Mouse (Mus musculus) heart, adult 2 months (tissue): ENCODE data around the gene Foxn1. TPM values are rescaled to one million over a fixed set of nuclear protein-coding genes. Genes with fewer than 3 reads are reported as not detected.

Experiments used
- DNase-seq, 2 experiments: peaks; one replicate each; pipeline ENCODE4 v3.0.0; 2021
- H3K27ac ChIP-seq: fragments of 200-600 bp; 2 replicates; pipeline ENCODE4 v1.8.1; 2022
- H3K27me3 ChIP-seq: fragments of 200-500 bp; 2 replicates; pipeline ENCODE4 v1.6.1; 2012; ENCODE audit warnings: mild to moderate bottlenecking, low read length, inconsistent platforms, mixed read lengths; ENCODE audit not compliant: control insufficient read depth, insufficient read depth
- H3K36me3 ChIP-seq: fragments of 200-500 bp; 2 replicates; pipeline ENCODE4 v1.6.1; 2012; ENCODE audit warnings: low read length, inconsistent platforms; ENCODE audit not compliant: control insufficient read depth, insufficient read depth
- H3K4me1 ChIP-seq: fragments of 200-500 bp; 2 replicates; pipeline ENCODE4 v1.6.1; 2011; ENCODE audit warnings: low read length; ENCODE audit not compliant: control insufficient read depth, insufficient read depth
- H3K4me3 ChIP-seq: fragments of 200-600 bp; 2 replicates; pipeline ENCODE4 v1.8.1; 2022
- H3K79me2 ChIP-seq: fragments of 200-500 bp; replicated peaks from 2 replicates; pipeline ENCODE4 v1.6.1; 2012; ENCODE audit warnings: mild to moderate bottlenecking, inconsistent platforms, low read length, moderate library complexity, mixed read lengths; ENCODE audit not compliant: control insufficient read depth, insufficient read depth
- H3K9ac ChIP-seq: fragments of 200-500 bp; 2 replicates; pipeline ENCODE4 v1.6.1; 2012; ENCODE audit warnings: low read depth, mild to moderate bottlenecking, control low read depth, inconsistent platforms, low read length, mixed read lengths
- CTCF ChIP-seq: fragments of 200-600 bp; IDR thresholded peaks from 2 replicates; pipeline ENCODE4 v1.8.1; 2022; ENCODE audit warnings: antibody characterized with exemption, mild to moderate bottlenecking, moderate library complexity
- EP300 ChIP-seq: fragments of 200-500 bp; IDR thresholded peaks from 2 replicates; pipeline ENCODE4 v1.6.1; 2011; ENCODE audit warnings: low read depth, low read length, control low read depth; ENCODE audit not compliant: insufficient read depth
- POLR2A ChIP-seq: fragments of 200-500 bp; IDR thresholded peaks from 2 replicates; pipeline ENCODE4 v1.6.1; 2011; ENCODE audit warnings: mild to moderate bottlenecking, low read depth, low read length, control low read depth; ENCODE audit not compliant: insufficient read depth
- WGBS: fragments of 180-500 bp; shearing (Covaris S2); methylation state at CpG from one replicate; pipeline ENCODE4 v1.1.7; 2018; 5-methylcytosine and 5-hydroxymethylcytosine counted together
- intact Hi-C: fragments of 180-260 bp; cut with DNase I; formaldehyde crosslinking; loops from one replicate; pipeline ENCODE4 v1.15.1; 2025
- polyA plus RNA-seq: library from polyadenylated mRNA; depleted of rRNA; stranded (reverse); fragments of >200 nt; gene quantifications from 2 replicates; pipeline ENCODE4 v1.2.3, GENCODE M21; 2012
- total RNA-seq, 2 experiments: library from RNA; stranded (reverse); gene quantifications; 2 replicates each; pipeline ENCODE4 v1.2.3; 2021

The Foxn1 gene
- total and polyA plus RNA-seq, 3 experiments: not detected

DNA sequence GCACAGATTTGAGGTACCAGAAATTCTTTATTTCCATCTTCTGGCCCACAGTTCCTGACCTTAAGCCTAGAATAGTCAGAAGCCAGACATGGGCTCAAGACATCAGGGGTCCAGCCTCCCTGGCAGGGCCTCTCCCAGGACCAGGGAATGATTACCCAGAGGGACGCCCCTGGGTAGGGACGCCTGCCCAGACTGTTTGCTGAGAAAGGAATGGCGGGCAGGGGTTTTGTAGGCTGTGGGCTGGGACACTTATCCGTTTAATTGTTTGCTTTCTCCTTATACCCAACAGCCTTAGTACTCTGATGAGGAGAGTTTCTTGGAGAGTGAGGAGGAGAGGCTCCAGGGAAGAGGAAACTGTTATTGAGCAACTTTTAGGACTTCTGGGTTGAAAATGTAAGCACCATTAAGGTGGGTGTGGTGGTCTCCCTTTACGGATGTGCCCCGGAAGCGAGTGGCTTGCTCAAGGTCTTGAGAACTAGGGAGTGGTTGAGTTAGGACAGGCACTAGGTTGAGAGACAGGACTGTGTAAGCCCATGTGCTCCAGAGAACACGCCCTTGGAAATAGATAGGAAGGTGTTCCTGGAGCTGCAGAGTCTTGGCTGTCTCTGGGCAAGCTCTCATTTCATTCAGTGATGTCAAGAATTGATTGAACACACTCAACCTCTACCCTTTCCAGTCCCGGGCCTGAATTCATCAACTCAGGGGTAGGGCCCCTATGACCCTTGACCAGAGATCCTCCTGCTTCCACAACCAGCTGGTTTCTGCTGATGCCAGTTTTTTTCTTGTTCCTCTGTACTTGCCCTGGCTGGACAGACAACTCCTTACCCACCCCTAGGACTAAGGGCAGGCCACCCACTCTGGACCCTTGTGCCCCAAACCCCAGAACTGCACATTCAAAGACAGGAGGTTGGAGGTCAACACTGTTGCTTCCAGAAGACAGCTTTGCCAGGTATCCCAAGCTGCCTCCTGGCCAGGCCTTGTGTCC lies 22.2 kb upstream of the Foxn1 start:
- intact Hi-C loops: no loop called here
- H3K9ac ChIP-seq: no peak overlapping the region
- H3K27ac ChIP-seq: no peak overlapping the region
- H3K4me3 ChIP-seq: no peak overlapping the region
- TF ChIP-seq POLR2A (no peak), EP300 (no peak), CTCF (no peak)
- DNase-seq: no peak
- H3K36me3 ChIP-seq: no peaks in the 10 kb centered on the region
- H3K4me1 ChIP-seq: no peaks in the 10 kb centered on the region
- WGBS: 79% methylated on average over 9 of the region's 9 CpGs
- H3K27me3 ChIP-seq: no peaks in the 10 kb centered on the region
- H3K79me2 ChIP-seq: no peaks in the 10 kb centered on the region

DNA sequence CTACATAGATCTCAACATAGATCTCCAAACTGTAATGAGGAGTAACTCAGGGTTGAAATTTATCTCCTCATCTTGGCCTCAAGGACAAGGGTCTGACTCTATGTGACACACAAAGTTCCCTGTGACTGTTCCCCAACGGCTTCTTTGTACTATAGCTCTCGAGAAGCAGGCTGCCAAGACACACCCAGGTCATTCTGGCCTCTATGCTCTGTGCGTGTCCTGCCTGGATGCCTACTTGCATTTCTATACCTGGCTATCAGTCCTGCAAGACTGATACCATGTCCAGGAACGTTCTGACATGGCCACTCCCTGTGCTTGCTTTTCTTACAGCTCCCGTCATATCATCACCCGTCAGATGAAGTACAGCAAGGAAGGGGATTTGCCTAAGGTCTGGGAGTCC lies 15.7 kb upstream of the Foxn1 start:
- 47% methylated on average over 6 of the region's 6 CpGs for WGBS
- no peak for TF ChIP-seq EP300
- no peak for TF ChIP-seq CTCF
- no peak for TF ChIP-seq POLR2A
- no peak for DNase-seq
- no peaks in the 10 kb centered on the region for H3K79me2 ChIP-seq
- no peak overlapping the region for H3K4me3 ChIP-seq
- no peak overlapping the region for H3K9ac ChIP-seq
- intact Hi-C loops: no loop called here
- H3K4me1 ChIP-seq: no peaks in the 10 kb centered on the region
- no peak overlapping the region for H3K27ac ChIP-seq
- H3K27me3 ChIP-seq: no peaks in the 10 kb centered on the region
- no peaks in the 10 kb centered on the region for H3K36me3 ChIP-seq

DNA sequence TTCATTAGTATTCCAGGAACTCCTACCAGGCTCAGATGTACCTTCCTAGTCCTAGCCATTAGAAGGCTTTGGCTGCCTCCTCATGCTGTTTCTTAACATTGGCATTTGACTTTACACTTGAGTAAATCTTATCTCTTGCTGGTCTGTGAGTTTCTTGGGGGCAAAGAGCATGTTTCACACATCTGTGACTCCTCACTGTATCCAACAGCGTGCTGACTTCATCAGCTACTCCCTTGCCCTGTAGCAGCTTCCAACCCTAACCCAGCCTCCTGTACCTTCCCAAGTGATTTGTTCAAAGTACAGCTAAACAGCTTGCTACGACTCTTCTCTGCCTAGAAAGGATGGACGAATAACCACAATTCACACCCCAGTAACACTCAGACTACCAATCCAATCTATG lies 15.1 kb upstream of the Foxn1 start:
- intact Hi-C loops: no loop called here
- Histone ChIP-seq H3K36me3 (no peaks in the 10 kb centered on the region), H3K27me3 (no peaks in the 10 kb centered on the region), H3K27ac (no peak overlapping the region), H3K4me1 (no peaks in the 10 kb centered on the region), H3K4me3 (no peak overlapping the region), H3K79me2 (no peaks in the 10 kb centered on the region), H3K9ac (no peak overlapping the region)
- 63% methylated on average over 3 of the region's 3 CpGs for WGBS
- no peak for TF ChIP-seq CTCF
- DNase-seq: no peak

DNA sequence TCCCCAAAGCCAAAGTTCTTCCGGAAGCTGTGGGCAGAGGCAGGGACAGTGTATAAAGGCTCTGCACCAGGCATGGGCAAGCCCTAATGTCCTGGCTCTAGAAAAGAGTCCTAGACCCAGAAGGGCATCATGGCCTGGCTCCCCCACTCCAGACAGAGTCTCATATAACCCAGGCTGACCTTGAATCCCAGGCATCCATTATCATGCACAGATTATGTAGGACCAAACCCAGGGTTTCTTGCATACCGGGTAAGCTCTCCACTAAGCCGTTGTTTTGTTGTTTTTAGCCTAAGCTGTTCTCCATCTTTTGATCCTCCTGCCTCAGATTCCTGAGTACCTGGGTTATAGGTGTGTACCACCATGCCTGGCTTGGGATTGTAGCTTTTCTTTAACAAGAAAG lies 14.6 kb upstream of the Foxn1 start:
- TF ChIP-seq CTCF (no peak), POLR2A (no peak), EP300 (no peak)
- DNase-seq: no peak
- no peaks in the 10 kb centered on the region for H3K36me3 ChIP-seq
- H3K9ac ChIP-seq: no peak overlapping the region
- no peaks in the 10 kb centered on the region for H3K27me3 ChIP-seq
- intact Hi-C loops: no loop called here
- WGBS: 39% methylated on average over 3 of the region's 3 CpGs
- no peaks in the 10 kb centered on the region for H3K79me2 ChIP-seq
- H3K4me3 ChIP-seq: no peak overlapping the region
- H3K27ac ChIP-seq: no peak overlapping the region
- no peaks in the 10 kb centered on the region for H3K4me1 ChIP-seq

DNA sequence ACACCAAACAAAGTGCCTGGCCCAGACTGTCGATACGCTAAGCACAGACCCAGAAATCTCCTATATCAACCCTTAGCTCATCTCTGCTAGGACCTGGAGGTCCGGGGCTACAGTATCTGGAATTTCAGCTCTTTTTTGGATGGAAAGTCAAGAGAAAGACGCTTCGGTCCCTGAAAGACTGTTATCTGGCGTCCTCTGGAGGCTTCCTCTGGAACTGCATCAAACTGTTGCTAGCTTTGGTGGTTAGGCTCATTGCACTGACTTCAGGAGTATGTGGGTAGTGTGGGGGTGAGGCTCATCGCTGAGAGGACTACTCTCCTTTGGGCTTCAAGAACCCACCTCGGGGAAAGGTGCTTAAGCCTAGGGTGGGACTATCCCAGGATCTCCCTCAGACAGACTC lies 13.3 kb upstream of the Foxn1 start:
- intact Hi-C loops: loop anchor here (1.0 kb wide), 1 partner anchor 39 kb away; no protein-coding TSS in a partner anchor
- DNase-seq: peak; percentile 32 to 54
- Histone ChIP-seq H3K4me1 (no peaks in the 10 kb centered on the region), H3K27me3 (no peaks in the 10 kb centered on the region), H3K9ac (no peak overlapping the region), H3K36me3 (no peaks in the 10 kb centered on the region), H3K4me3 (no peak overlapping the region), H3K27ac (no peak overlapping the region), H3K79me2 (no peaks in the 10 kb centered on the region)
- TF ChIP-seq EP300 (no peak), POLR2A (no peak), CTCF (peak; percentile 92)
- WGBS: 14% methylated on average over 8 of the region's 8 CpGs

DNA sequence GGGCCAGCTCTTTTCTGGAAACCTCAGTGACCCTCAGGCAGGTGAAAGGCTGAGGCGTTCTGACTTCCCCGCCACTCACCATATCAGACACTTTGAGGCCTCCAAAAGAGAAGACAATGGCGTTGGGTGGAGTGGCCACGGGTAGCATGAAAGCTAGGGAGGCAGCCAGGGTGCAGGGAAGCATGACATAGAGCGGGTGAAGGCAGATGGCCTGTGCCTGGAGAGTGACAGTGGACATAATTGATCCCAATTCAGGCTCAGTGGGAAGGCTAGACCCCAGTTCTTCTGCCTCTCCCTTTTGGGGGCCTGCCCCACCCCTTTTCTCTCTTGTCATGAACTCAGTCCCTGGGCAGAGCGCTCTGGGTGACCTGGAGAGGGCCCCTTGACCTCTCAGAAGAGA lies 11.9 kb upstream of the Foxn1 start:
- no peak overlapping the region for H3K4me3 ChIP-seq
- intact Hi-C loops: no loop called here
- no peak overlapping the region for H3K9ac ChIP-seq
- H3K27me3 ChIP-seq: no peaks in the 10 kb centered on the region
- no peak overlapping the region for H3K27ac ChIP-seq
- TF ChIP-seq POLR2A (no peak), CTCF (no peak), EP300 (no peak)
- DNase-seq: no peak
- H3K4me1 ChIP-seq: no peaks in the 10 kb centered on the region
- WGBS: 85% methylated on average over 6 of the region's 6 CpGs
- H3K36me3 ChIP-seq: no peaks in the 10 kb centered on the region
- no peaks in the 10 kb centered on the region for H3K79me2 ChIP-seq
